Mouse (Mus musculus) heart, embryonic 11.5 days (tissue): ENCODE data around the gene Olfr954. TPM values are rescaled to one million over a fixed set of nuclear protein-coding genes. Genes with fewer than 3 reads are reported as not detected.

Experiments
- ATAC-seq: fragments of 200-750 bp; cut with Nextera tagmentation; replicated peaks from 2 replicates; pipeline ENCODE4 v1.8.0; 2017; ENCODE audit warnings: moderate library complexity; ENCODE audit not compliant: insufficient number of reproducible peaks, low FRiP score, low TSS enrichment
- H3K27ac ChIP-seq: fragments of 300-500 bp; sonication (generic); 2 replicates; pipeline ENCODE4 v1.5.1; 2014; ENCODE audit warnings: mild to moderate bottlenecking, low read depth, low read length
- H3K27me3 ChIP-seq: fragments of 300-500 bp; sonication (generic); 2 replicates; pipeline ENCODE4 v1.6.1; 2014; ENCODE audit warnings: mild to moderate bottlenecking, low read length, mixed read lengths; ENCODE audit not compliant: control insufficient read depth, insufficient read depth
- H3K36me3 ChIP-seq: fragments of 300-500 bp; sonication (generic); 2 replicates; pipeline ENCODE4 v1.6.1; 2014; ENCODE audit warnings: mild to moderate bottlenecking, low read length, moderate library complexity, mixed read lengths; ENCODE audit not compliant: control insufficient read depth, insufficient read depth
- H3K4me1 ChIP-seq: fragments of 300-500 bp; sonication (generic); 2 replicates; pipeline ENCODE4 v1.6.1; 2014; ENCODE audit warnings: low read length; ENCODE audit not compliant: control insufficient read depth, insufficient read depth
- H3K4me2 ChIP-seq: fragments of 300-500 bp; sonication (generic); 2 replicates; pipeline ENCODE4 v1.6.1; 2014; ENCODE audit warnings: mild to moderate bottlenecking, moderate library complexity
- H3K4me3 ChIP-seq: fragments of 300-500 bp; sonication (generic); 2 replicates; pipeline ENCODE4 v1.5.1; 2014; ENCODE audit warnings: low read depth, low read length
- H3K9ac ChIP-seq: fragments of 300-500 bp; sonication (generic); 2 replicates; pipeline ENCODE4 v1.6.1; 2014; ENCODE audit warnings: mild to moderate bottlenecking, low read depth, low read length, moderate library complexity
- H3K9me3 ChIP-seq: fragments of 300-500 bp; sonication (generic); replicated peaks from 2 replicates; pipeline ENCODE4 v1.6.1; 2016; ENCODE audit warnings: low read length; ENCODE audit not compliant: control insufficient read depth
- WGBS: fragments of 180-500 bp; shearing (Covaris S2); extraction: QIAGEN DNeasy Blood & Tissue Kit; methylation state at CpG from one replicate; pipeline ENCODE4 v1.1.7; 2014; ENCODE audit not compliant: insufficient replicate concordance; 5-methylcytosine and 5-hydroxymethylcytosine counted together
- polyA plus RNA-seq: library from polyadenylated mRNA; unstranded; fragments of >200 nt; fragmentation: Nextera tagmentation; extraction: Ambion mirVana; gene quantifications from 2 replicates; pipeline ENCODE4 v1.2.1, GENCODE M21; 2014

The Olfr954 gene
- polyA plus RNA-seq = not detected in 2 replicates

- Histone ChIP-seq H3K27ac (no peak within 1 kb of the TSS), H3K9me3 (no peaks in the 10 kb centered on the region), H3K4me1 (no peaks in the 10 kb centered on the region), H3K27me3 (no peaks in the 10 kb centered on the region), H3K9ac (no peak within 1 kb of the TSS), H3K4me2 (no peak within 1 kb of the TSS), H3K4me3 (no peak within 1 kb of the TSS), H3K36me3 (no peaks in the 10 kb centered on the region)
- WGBS = 73% methylated on average over 6 of the region's 6 CpGs
- ATAC-seq = no peak
Measured at GRCm38 (mm10) chr9:39456401-39456800, at the start of gene Olfr954. Olfr954 (plus strand) TSS chr9:39456701.

- ATAC-seq = no peak
- Histone ChIP-seq H3K9ac (no peak within 1 kb of the TSS), H3K4me3 (no peak within 1 kb of the TSS), H3K27me3 (no peaks in the 10 kb centered on the region), H3K4me2 (no peak within 1 kb of the TSS), H3K9me3 (no peaks in the 10 kb centered on the region), H3K4me1 (no peaks in the 10 kb centered on the region), H3K36me3 (no peaks in the 10 kb centered on the region), H3K27ac (no peak within 1 kb of the TSS)
Measured at GRCm38 (mm10) chr9:39427048-39427447, 29.5 kb upstream of the Olfr954 start, which contains the start of gene Olfr952. Olfr952 (minus strand) TSS chr9:39427148.

- WGBS = 56% methylated on average over 1 of the region's 1 CpGs
- no peaks in the 10 kb centered on the region for H3K9me3 ChIP-seq
- H3K9ac ChIP-seq = no peak within 1 kb of the TSS
- no peak for ATAC-seq
- H3K36me3 ChIP-seq = no peaks in the 10 kb centered on the region
- no peak within 1 kb of the TSS for H3K27ac ChIP-seq
- no peaks in the 10 kb centered on the region for H3K27me3 ChIP-seq
- no peaks in the 10 kb centered on the region for H3K4me1 ChIP-seq
- H3K4me2 ChIP-seq = no peak within 1 kb of the TSS
- H3K4me3 ChIP-seq = no peak within 1 kb of the TSS
Measured at GRCm38 (mm10) chr9:39471844-39472243, 15.3 kb downstream of the Olfr954 start, which contains the start of gene Olfr955. Olfr955 (minus strand) TSS chr9:39471944.

GRCm38 (mm10) chr9:39493895-39494294 is 37.4 kb downstream of the Olfr954 start, which contains the start of gene Olfr44:
Olfr44 (minus strand) TSS chr9:39493995.
- H3K4me2 ChIP-seq = no peak within 1 kb of the TSS
- H3K9me3 ChIP-seq = no peaks in the 10 kb centered on the region
- H3K27me3 ChIP-seq = no peaks in the 10 kb centered on the region
- WGBS = 86% methylated on average over 2 of the region's 2 CpGs
- H3K9ac ChIP-seq = no peak within 1 kb of the TSS
- H3K36me3 ChIP-seq = no peaks in the 10 kb centered on the region
- no peaks in the 10 kb centered on the region for H3K4me1 ChIP-seq
- H3K4me3 ChIP-seq = no peak within 1 kb of the TSS
- no peak within 1 kb of the TSS for H3K27ac ChIP-seq
- ATAC-seq = no peak

- 7% methylated on average over 6 of the region's 6 CpGs for WGBS
Measured at GRCm38 (mm10) chr9:39508998-39509397, 52.5 kb downstream of the Olfr954 start.

GRCm38 (mm10) chr9:39509412-39509811 is 52.9 kb downstream of the Olfr954 start:
- H3K9ac ChIP-seq = no peak overlapping the region
- H3K4me3 ChIP-seq = no peak overlapping the region
- no peaks in the 10 kb centered on the region for H3K27me3 ChIP-seq
- no peak for ATAC-seq
- no peak overlapping the region for H3K4me2 ChIP-seq
- H3K36me3 ChIP-seq = no peaks in the 10 kb centered on the region
- WGBS = 69% methylated on average over 9 of the region's 9 CpGs
- no peak overlapping the region for H3K27ac ChIP-seq
- H3K9me3 ChIP-seq = no peaks in the 10 kb centered on the region
- H3K4me1 ChIP-seq = no peaks in the 10 kb centered on the region

More at GRCm38 (mm10) chr9:39508998-39509397, 52.5 kb downstream of the Olfr954 start:
- Histone ChIP-seq H3K36me3 (no peaks in the 10 kb centered on the region), H3K27me3 (no peaks in the 10 kb centered on the region), H3K9ac (no peak overlapping the region), H3K9me3 (no peaks in the 10 kb centered on the region), H3K4me1 (no peaks in the 10 kb centered on the region), H3K4me2 (no peak overlapping the region), H3K27ac (no peak overlapping the region), H3K4me3 (no peak overlapping the region)
- ATAC-seq = no peak

Other genes starting within 250 kb of the Olfr954 start
- gene Olfr1537, start 206.7 kb upstream of the Olfr954 start, polyA plus RNA-seq = not detected in 2 replicates
- not detected in 2 replicates for gene Olfr945, start 179.9 kb upstream of the Olfr954 start, polyA plus RNA-seq
- not detected in 2 replicates for gene Olfr948, start 130.7 kb upstream of the Olfr954 start, polyA plus RNA-seq
- gene Olfr951, start 69.3 kb upstream of the Olfr954 start, polyA plus RNA-seq = not detected in 2 replicates
- gene Olfr952, start 29.6 kb upstream of the Olfr954 start, polyA plus RNA-seq = not detected in 2 replicates
- gene Olfr955, start 15.2 kb downstream of the Olfr954 start, polyA plus RNA-seq = not detected in 2 replicates
- gene Olfr44, start 37.3 kb downstream of the Olfr954 start, polyA plus RNA-seq = not detected in 2 replicates
- not detected in 2 replicates for gene Olfr957, start 59.1 kb downstream of the Olfr954 start, polyA plus RNA-seq
- not detected in 2 replicates for gene Olfr958, start 97.4 kb downstream of the Olfr954 start, polyA plus RNA-seq
- gene Olfr959, start 118.9 kb downstream of the Olfr954 start, polyA plus RNA-seq = not detected in 2 replicates
- gene AW551984, start 147.7 kb downstream of the Olfr954 start, polyA plus RNA-seq = 10.5 and 14.3 TPM in 2 replicates
- not detected in 2 replicates for gene Olfr148, start 154.0 kb downstream of the Olfr954 start, polyA plus RNA-seq
- gene Olfr960, start 164.7 kb downstream of the Olfr954 start, polyA plus RNA-seq = not detected in 2 replicates
- gene Olfr961, start 188.4 kb downstream of the Olfr954 start, polyA plus RNA-seq = not detected in 2 replicates
- gene Olfr963, start 210.5 kb downstream of the Olfr954 start, polyA plus RNA-seq = not detected in 2 replicates